Mouse (Mus musculus): ENCODE results near the gene Plbd2.

The Plbd2 gene

DNA sequence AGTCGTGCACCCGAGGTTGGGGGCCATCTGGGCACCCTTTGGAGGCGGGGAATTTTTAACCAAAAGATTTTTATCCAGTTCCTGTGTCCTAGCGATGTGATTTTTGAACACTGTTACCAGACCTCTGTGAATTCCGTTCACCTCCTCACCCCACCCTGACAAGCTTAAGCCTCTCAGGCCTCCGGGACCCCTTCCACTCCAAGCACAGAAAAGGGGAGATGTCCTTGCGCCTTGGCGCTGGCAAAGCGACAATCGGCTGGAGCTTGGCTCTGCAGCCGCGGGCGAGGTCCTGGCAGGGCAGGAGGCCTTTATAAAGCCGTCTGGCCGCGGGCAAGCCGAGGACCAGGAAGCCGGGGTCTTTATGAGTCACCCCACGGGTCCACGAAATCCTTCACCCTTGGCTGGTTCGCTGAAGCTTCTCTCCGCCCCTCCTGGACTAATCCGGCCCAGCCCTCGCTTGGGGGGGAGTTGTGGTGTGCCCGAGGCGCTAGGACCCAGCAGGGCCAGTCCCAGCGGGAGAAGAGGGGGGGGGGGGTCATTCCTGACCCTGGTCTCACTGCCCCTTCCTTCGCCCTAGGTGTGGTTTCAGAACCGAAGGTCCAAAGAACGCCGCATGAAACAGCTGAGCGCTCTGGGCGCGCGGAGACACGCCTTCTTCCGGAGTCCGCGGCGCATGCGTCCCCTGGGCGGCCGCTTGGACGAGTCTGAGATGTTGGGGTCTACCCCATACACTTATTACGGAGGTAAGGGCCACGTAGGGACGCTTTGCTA lies 67.5 kb downstream of the Plbd2 start:
- DNase-seq: no peak

DNA sequence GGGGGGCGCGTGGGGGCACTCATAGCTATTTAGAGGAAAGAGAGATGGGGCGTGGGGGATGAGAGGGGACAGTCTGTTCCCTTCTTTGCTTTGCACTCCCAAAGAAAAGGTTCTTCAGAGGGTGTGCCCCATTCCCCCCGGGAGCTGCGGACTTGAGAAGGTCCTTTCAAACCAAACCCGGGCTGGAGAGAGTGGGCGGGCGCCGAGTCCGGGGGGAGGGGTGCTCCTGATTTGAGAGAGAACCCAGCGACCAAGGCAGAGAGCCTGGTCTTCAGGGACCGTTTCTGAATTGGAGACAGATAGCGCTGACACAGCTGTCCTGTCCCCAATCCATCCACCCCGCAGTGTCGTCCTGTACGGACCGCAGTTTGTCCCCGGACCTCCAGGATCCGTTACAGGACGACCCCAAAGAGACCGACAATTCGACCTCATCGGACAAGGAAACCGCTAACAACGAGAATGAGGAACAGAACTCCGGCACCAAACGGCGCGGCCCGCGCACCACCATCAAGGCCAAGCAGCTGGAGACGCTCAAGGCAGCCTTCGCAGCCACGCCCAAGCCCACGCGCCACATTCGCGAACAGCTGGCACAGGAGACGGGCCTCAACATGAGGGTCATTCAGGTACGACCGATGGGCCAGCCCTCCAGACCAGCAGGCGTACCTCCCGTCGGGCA lies 68.3 kb downstream of the Plbd2 start:
- no peak for DNase-seq

DNA sequence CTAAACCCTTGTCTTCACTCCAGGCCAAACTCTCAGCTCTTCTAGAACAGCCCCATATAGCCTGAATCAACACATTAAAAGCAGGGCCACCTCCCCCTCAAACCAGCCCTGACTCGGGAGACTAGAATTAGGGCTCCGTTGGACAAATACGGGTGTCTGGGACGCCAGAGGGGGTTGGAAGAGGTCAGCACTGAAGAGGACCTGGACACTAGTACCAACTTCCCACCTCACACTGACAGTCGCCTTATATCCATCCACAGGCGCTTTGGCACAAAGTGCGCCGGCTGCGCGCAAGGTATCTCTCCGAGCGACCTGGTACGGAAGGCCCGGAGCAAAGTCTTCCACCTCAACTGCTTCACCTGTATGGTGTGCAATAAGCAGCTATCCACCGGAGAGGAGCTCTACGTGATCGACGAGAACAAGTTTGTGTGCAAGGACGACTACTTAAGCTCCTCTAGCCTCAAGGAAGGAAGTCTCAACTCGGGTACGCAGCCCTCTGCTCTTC lies 69.1 kb downstream of the Plbd2 start:
- DNase-seq: no peak

All from liver (tissue).